Mouse (Mus musculus) spleen, adult 18-20 months (tissue): ENCODE measurements around the gene Vps29.
A peak's percentile ranks its signal among the peaks of the same experiment; 100 is the strongest.
"Not testable (repeated sequence)": the region's sequence is repeated elsewhere in the genome, so short reads cannot be mapped to it uniquely, and the experiment has no call there.

Source experiments
- DNase-seq, 2 experiments: peaks; one replicate each; pipeline ENCODE4 v3.0.0; 2022; ENCODE audit warnings: mixed read lengths in 2 of 2

Gene Vps29

GRCm38 (mm10) chr5:122353807-122354491 lies at the start of gene Vps29, which contains the start of gene Rad9b:
Gene Vps29, plus strand, starts transcription at chr5:122354369.
Gene Rad9b, minus strand, starts transcription at chr5:122354233.
- DNase-seq: peak; percentile 96 to 97

GRCm38 (mm10) chr5:122304541-122304940 lies 49.6 kb upstream of the Vps29 start:
- DNase-seq: no peak

- no peak for DNase-seq
Measured at GRCm38 (mm10) chr5:122305472-122305871, 48.7 kb upstream of the Vps29 start.

- no peak for DNase-seq
Measured at GRCm38 (mm10) chr5:122306536-122306935, 47.6 kb upstream of the Vps29 start.

- DNase-seq: no peak
Measured at GRCm38 (mm10) chr5:122310699-122311098, 43.5 kb upstream of the Vps29 start.

GRCm38 (mm10) chr5:122311692-122312091 lies 42.5 kb upstream of the Vps29 start:
- no peak for DNase-seq

GRCm38 (mm10) chr5:122312346-122312745 lies 41.8 kb upstream of the Vps29 start:
- no peak for DNase-seq

GRCm38 (mm10) chr5:122312942-122313684 lies 41.1 kb upstream of the Vps29 start:
- DNase-seq: no peak

- DNase-seq: peak; percentile 55 to 67
Measured at GRCm38 (mm10) chr5:122314966-122315667, 39.1 kb upstream of the Vps29 start.

- no peak for DNase-seq
Measured at GRCm38 (mm10) chr5:122317329-122318045, 36.7 kb upstream of the Vps29 start.

- peak; percentile 50 to 61 for DNase-seq
Measured at GRCm38 (mm10) chr5:122318100-122318499, 36.1 kb upstream of the Vps29 start.

- DNase-seq: not testable (repeated sequence)
Measured at GRCm38 (mm10) chr5:122318976-122319375, 35.2 kb upstream of the Vps29 start.

- DNase-seq: no peak
Measured at GRCm38 (mm10) chr5:122319474-122320204, 34.5 kb upstream of the Vps29 start.

GRCm38 (mm10) chr5:122320205-122320781 lies 33.9 kb upstream of the Vps29 start:
- no peak for DNase-seq

GRCm38 (mm10) chr5:122323523-122323922 lies 30.6 kb upstream of the Vps29 start:
- no peak for DNase-seq

GRCm38 (mm10) chr5:122324608-122325431 lies 29.3 kb upstream of the Vps29 start:
- no peak for DNase-seq

- DNase-seq: no peak
Measured at GRCm38 (mm10) chr5:122325477-122325876, 28.7 kb upstream of the Vps29 start.

GRCm38 (mm10) chr5:122327283-122327682 lies 26.9 kb upstream of the Vps29 start:
- DNase-seq: no peak

GRCm38 (mm10) chr5:122330269-122330668 lies 23.9 kb upstream of the Vps29 start:
- DNase-seq: no peak

GRCm38 (mm10) chr5:122334682-122335081 lies 19.5 kb upstream of the Vps29 start:
- DNase-seq: no peak
